Mouse (Mus musculus) liver, adult 2 months (tissue): ENCODE data around the gene Slc19a1. TPM values are rescaled to one million over a fixed set of nuclear protein-coding genes. Genes with fewer than 3 reads are reported as not detected.

Experiments used
- DNase-seq: peaks from one replicate; pipeline ENCODE4 v3.0.0-alpha.2; 2011; ENCODE audit warnings: low read depth, low spot score; ENCODE audit errors: extremely low read depth
- H3K27ac ChIP-seq: fragments of 200-500 bp; replicated peaks from 2 replicates; pipeline ENCODE4 v1.5.1; 2012; ENCODE audit warnings: low read depth, mild to moderate bottlenecking, control low read depth, inconsistent platforms, low read length; ENCODE audit not compliant: insufficient read depth
- H3K27me3 ChIP-seq: fragments of 200-500 bp; 2 replicates; pipeline ENCODE4 v1.6.1; 2012; ENCODE audit warnings: mild to moderate bottlenecking, moderate library complexity, low read length, inconsistent platforms; ENCODE audit not compliant: control insufficient read depth, insufficient read depth
- H3K36me3 ChIP-seq: fragments of 200-500 bp; 2 replicates; pipeline ENCODE4 v1.6.1; 2012; ENCODE audit warnings: low read length, inconsistent platforms; ENCODE audit not compliant: control insufficient read depth, insufficient read depth
- H3K4me1 ChIP-seq: fragments of 200-500 bp; 2 replicates; pipeline ENCODE4 v1.6.1; 2011; ENCODE audit warnings: low read length; ENCODE audit not compliant: control insufficient read depth, insufficient read depth
- H3K4me3 ChIP-seq: fragments of 200-500 bp; 2 replicates; pipeline ENCODE4 v1.5.1; 2011; ENCODE audit warnings: low read depth, mild to moderate bottlenecking, control low read depth, low read length, moderate library complexity; ENCODE audit not compliant: insufficient read depth
- H3K79me2 ChIP-seq: fragments of 200-500 bp; 2 replicates; pipeline ENCODE4 v1.6.1; 2012; ENCODE audit warnings: inconsistent platforms, mild to moderate bottlenecking, low read length, moderate library complexity; ENCODE audit not compliant: control insufficient read depth, insufficient read depth
- H3K9ac ChIP-seq: fragments of 200-500 bp; 2 replicates; pipeline ENCODE4 v1.6.1; 2012; ENCODE audit warnings: low read depth, mild to moderate bottlenecking, control low read depth, inconsistent platforms, low read length
- CTCF ChIP-seq: fragments of 200-500 bp; IDR thresholded peaks from 2 replicates; pipeline ENCODE4 v1.5.1; 2011; ENCODE audit warnings: low read depth, low read length, control low read depth
- POLR2A ChIP-seq: fragments of 200-500 bp; IDR thresholded peaks from 2 replicates; pipeline ENCODE4 v1.6.1; 2011; ENCODE audit warnings: low read length, control low read depth; ENCODE audit not compliant: insufficient read depth; ENCODE audit errors: extremely low read depth
- WGBS: fragments of 180-500 bp; shearing (Covaris S2); methylation state at CpG from one replicate; pipeline ENCODE4 v1.1.7; 2018; 5-methylcytosine and 5-hydroxymethylcytosine counted together
- polyA plus RNA-seq: library from polyadenylated mRNA; depleted of rRNA; stranded (reverse); fragments of >200 nt; gene quantifications from 2 replicates; pipeline ENCODE4 v1.2.3, GENCODE M21; 2012
- total RNA-seq: library from RNA; depleted of rRNA; stranded (reverse); fragments of >200 nt; gene quantifications from 2 replicates; pipeline ENCODE4 v1.2.3, GENCODE M21; 2014

Gene Slc19a1
- total and polyA plus RNA-seq, 2 experiments: 2.9 to 15.9 TPM

DNA sequence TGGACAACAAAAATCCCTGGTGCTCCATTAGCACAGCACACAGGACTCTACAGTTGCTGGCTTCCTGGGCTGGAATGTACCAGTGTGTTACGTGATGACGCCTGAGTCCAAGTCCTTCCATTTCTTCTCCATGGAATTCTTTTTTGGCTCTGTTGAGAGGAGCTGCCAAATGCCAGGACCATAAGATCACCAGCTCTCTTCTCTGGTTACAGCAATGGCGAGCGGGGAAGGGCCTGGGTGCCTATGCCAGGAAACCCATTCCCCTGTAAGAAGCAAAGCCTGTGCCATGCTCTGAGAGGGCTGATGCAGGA lies 65.8 kb downstream of the Slc19a1 start:
- Histone ChIP-seq H3K9ac (peak overlapping the region; percentile 36), H3K79me2 (peaks cover 44% of the 10 kb centered on the region), H3K27ac (peak overlapping the region; percentile 88), H3K4me1 (peaks cover 70% of the 10 kb centered on the region), H3K4me3 (no peak overlapping the region), H3K27me3 (no peaks in the 10 kb centered on the region), H3K36me3 (peaks cover 26% of the 10 kb centered on the region)
- peak; percentile 72 for DNase-seq
- TF ChIP-seq POLR2A (no peak), CTCF (no peak)
- WGBS: 28% methylated on average over 4 of the region's 4 CpGs

DNA sequence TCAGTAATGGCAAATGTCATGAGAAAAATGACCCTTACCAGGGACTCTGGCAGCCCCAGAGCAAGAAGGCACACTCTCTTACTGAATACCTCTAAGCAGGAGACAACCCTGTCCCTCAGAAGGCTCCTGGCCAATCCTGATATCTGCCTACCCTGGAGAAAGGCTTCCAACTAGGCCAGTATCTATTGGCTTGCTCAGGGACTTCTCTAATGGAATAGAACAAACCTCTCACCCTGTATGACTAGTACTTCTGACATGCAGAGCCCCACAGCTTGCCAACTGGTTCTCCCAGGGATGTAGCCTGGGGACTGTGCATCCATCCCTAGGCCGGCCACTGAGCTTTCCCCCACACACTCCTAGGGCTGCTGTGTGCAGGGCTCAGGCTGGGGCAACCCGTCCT lies 66.6 kb downstream of the Slc19a1 start:
- WGBS: 37% methylated on average over 2 of the region's 2 CpGs
- peak; percentile 90 for DNase-seq
- H3K27me3 ChIP-seq: no peaks in the 10 kb centered on the region
- H3K4me1 ChIP-seq: peaks cover 72% of the 10 kb centered on the region
- H3K27ac ChIP-seq: peak overlapping the region; percentile 88
- H3K4me3 ChIP-seq: no peak overlapping the region
- TF ChIP-seq CTCF: no peak
- no peak for TF ChIP-seq POLR2A
- H3K79me2 ChIP-seq: peaks cover 48% of the 10 kb centered on the region
- peaks cover 24% of the 10 kb centered on the region for H3K36me3 ChIP-seq
- H3K9ac ChIP-seq: peak overlapping the region; percentile 36

DNA sequence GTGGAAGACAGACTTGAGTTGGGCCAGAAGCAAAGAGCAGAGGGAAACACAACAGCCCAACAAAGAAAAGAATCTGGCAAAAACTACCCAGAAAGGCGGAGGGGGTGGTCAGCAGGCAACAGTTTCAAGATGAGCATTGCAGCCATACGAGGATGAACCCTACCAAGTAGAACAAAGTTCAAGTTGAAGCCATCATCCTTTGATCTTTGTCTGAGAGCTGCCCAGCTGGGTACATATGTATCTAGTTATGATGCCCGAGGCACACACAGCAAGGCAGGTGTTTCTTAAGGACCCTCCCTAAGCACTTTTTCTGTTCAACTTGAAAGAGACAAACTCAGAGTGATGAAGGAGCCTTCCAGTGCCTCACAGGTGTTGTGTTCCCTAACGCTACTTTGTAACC lies 67.7 kb downstream of the Slc19a1 start:
- WGBS: 48% methylated on average over 4 of the region's 4 CpGs
- Histone ChIP-seq H3K4me1 (peaks cover 69% of the 10 kb centered on the region), H3K27ac (peak overlapping the region; percentile 65), H3K36me3 (peaks cover 19% of the 10 kb centered on the region), H3K9ac (no peak overlapping the region), H3K79me2 (peaks cover 48% of the 10 kb centered on the region), H3K27me3 (no peaks in the 10 kb centered on the region), H3K4me3 (no peak overlapping the region)
- peak; percentile 69 for DNase-seq
- TF ChIP-seq CTCF (no peak), POLR2A (no peak)

DNA sequence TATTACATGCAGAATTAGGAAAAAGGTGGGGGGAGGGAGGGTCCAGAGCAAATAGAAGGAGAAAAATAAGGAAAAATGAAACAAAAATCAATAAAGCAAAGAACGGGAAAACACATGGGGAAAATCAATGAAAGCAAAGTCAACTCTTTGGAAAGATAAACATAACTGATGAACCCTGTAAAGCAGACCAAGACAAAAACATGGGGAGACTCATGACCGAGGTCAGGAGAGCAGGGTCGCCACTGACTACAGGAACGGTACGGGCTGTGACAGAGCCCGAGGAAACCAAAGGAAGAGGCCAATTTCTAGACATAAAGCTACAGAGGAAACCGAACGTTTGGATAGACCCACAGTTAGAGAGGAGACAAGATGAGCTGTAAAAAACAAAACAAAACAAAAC lies 71.6 kb downstream of the Slc19a1 start:
- Histone ChIP-seq H3K79me2 (peaks cover 32% of the 10 kb centered on the region; the same call in 1 of the 2 replicates), H3K9ac (no peak overlapping the region), H3K36me3 (peaks cover 7% of the 10 kb centered on the region), H3K4me3 (no peak overlapping the region), H3K27me3 (no peaks in the 10 kb centered on the region), H3K4me1 (peaks cover 43% of the 10 kb centered on the region), H3K27ac (peak overlapping the region; percentile 42; the same call in 1 of the 2 replicates)
- peak; percentile 97 for DNase-seq
- WGBS: 2% methylated on average over 8 of the region's 8 CpGs
- TF ChIP-seq CTCF (no peak), POLR2A (no peak)

DNA sequence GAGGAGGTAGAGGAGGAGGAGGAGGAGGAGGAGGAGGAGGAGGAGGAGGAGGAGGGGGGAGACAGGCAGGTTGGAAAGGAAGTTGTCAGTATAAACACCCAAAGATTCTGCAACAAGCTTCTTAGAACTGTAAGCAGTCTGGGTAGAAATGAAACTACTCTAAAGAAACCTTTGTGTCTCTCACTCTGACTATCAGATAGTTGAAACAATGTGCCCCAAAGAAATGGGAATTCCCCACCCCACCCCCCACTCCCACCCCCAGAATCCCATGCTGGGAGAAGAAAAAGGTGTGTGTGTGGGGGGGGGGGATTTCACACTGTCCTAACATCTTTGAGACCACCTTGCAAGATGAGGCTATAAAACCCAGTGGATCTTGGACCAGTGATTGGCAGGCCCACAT lies 72.3 kb downstream of the Slc19a1 start:
- Histone ChIP-seq H3K9ac (peak overlapping the region; percentile 24), H3K36me3 (peaks cover 7% of the 10 kb centered on the region), H3K27ac (peak overlapping the region; percentile 68), H3K27me3 (no peaks in the 10 kb centered on the region), H3K79me2 (peaks cover 25% of the 10 kb centered on the region; the same call in 1 of the 2 replicates), H3K4me1 (peaks cover 36% of the 10 kb centered on the region), H3K4me3 (no peak overlapping the region)
- DNase-seq: no peak
- TF ChIP-seq CTCF (no peak), POLR2A (no peak)

DNA sequence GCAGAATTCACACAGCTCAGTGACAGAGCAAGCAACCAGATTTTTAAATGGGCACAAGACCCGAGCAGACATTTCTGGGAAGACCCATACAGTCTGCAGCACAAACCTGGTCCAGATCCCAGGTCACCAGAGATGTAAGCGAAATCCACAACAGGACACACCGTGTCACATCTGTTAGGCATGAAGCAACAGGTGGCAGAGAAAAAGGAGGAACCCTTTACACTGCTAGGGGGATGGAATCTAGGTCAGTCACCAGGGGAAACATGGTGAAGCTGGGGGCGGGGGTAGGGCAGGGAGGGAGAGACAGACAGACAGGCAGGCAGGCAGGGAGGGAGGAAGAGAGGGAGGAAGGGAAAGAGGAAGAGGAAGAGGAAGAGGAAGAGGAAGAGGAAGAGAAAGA lies 76.1 kb downstream of the Slc19a1 start:
- Histone ChIP-seq H3K36me3 (no peaks in the 10 kb centered on the region), H3K27ac (peak overlapping the region; percentile 6; the same call in 1 of the 2 replicates), H3K4me1 (peaks cover 29% of the 10 kb centered on the region), H3K79me2 (peaks cover 28% of the 10 kb centered on the region), H3K27me3 (no peaks in the 10 kb centered on the region), H3K9ac (no peak overlapping the region), H3K4me3 (no peak overlapping the region)
- TF ChIP-seq POLR2A (no peak), CTCF (no peak)
- 54% methylated on average over 4 of the region's 4 CpGs for WGBS
- DNase-seq: peak; percentile 30
